Mouse (Mus musculus): Measurements from ENCODE around the gene Tnfrsf8. TPM values are rescaled to one million over a fixed set of nuclear protein-coding genes. Genes with fewer than 3 reads are reported as not detected.

Gene Tnfrsf8
- polyA plus RNA-seq, 1 experiment = 0.68 TPM

- 55% methylated on average over 6 of the region's 6 CpGs for WGBS
- no peak for DNase-seq (ENCODE audit: low read depth in 1 of 2, low spot score in 2 of 2)
- Histone ChIP-seq H3K4me1 (ENCODE audit: control insufficient read depth, insufficient read depth, insufficient read length) (no peaks in the 10 kb centered on the region), H3K36me3 (ENCODE audit: control insufficient read depth, insufficient read depth, low read length) (no peaks in the 10 kb centered on the region), H3K27me3 (ENCODE audit: control insufficient read depth, insufficient read depth, low read length) (no peaks in the 10 kb centered on the region), H3K4me3 (ENCODE audit: extremely low read depth, insufficient read depth, insufficient read length) (no peak overlapping the region), H3K27ac (ENCODE audit: insufficient read depth, low read length) (no peak overlapping the region)
- TF ChIP-seq POLR2A (IDR thresholded peaks at IDR 0.05; ENCODE audit: low read depth, low read length) (no peak), CTCF (IDR thresholded peaks at IDR 0.05; ENCODE audit: extremely low read depth, insufficient read depth, insufficient read length, insufficient replicate concordance) (no peak)
Measured at GRCm38 (mm10) chr4:145341879-145342809, 27.2 kb upstream of the Tnfrsf8 start.

GRCm38 (mm10) chr4:145337906-145338858, 23.2 kb upstream of the Tnfrsf8 start:
- 85% methylated on average over 9 of the region's 9 CpGs for WGBS
- TF ChIP-seq POLR2A (IDR thresholded peaks at IDR 0.05; ENCODE audit: low read depth, low read length) = no peak
- TF ChIP-seq CTCF (IDR thresholded peaks at IDR 0.05; ENCODE audit: extremely low read depth, insufficient read depth, insufficient read length, insufficient replicate concordance) = no peak
- no peaks in the 10 kb centered on the region for H3K27me3 ChIP-seq (ENCODE audit: control insufficient read depth, insufficient read depth, low read length)
- H3K27ac ChIP-seq (ENCODE audit: insufficient read depth, low read length) = no peak overlapping the region
- H3K36me3 ChIP-seq (ENCODE audit: control insufficient read depth, insufficient read depth, low read length) = no peaks in the 10 kb centered on the region
- no peak overlapping the region for H3K4me3 ChIP-seq (ENCODE audit: extremely low read depth, insufficient read depth, insufficient read length)
- no peak for DNase-seq (ENCODE audit: low read depth in 1 of 2, low spot score in 2 of 2)
- H3K4me1 ChIP-seq (ENCODE audit: control insufficient read depth, insufficient read depth, insufficient read length) = no peaks in the 10 kb centered on the region

GRCm38 (mm10) chr4:145336587-145336986, 21.6 kb upstream of the Tnfrsf8 start:
- Histone ChIP-seq H3K4me3 (ENCODE audit: extremely low read depth, insufficient read depth, insufficient read length) (no peak overlapping the region), H3K36me3 (ENCODE audit: control insufficient read depth, insufficient read depth, low read length) (no peaks in the 10 kb centered on the region), H3K4me1 (ENCODE audit: control insufficient read depth, insufficient read depth, insufficient read length) (no peaks in the 10 kb centered on the region), H3K27ac (ENCODE audit: insufficient read depth, low read length) (no peak overlapping the region), H3K27me3 (ENCODE audit: control insufficient read depth, insufficient read depth, low read length) (no peaks in the 10 kb centered on the region)
- TF ChIP-seq CTCF (IDR thresholded peaks at IDR 0.05; ENCODE audit: extremely low read depth, insufficient read depth, insufficient read length, insufficient replicate concordance) (no peak), POLR2A (IDR thresholded peaks at IDR 0.05; ENCODE audit: low read depth, low read length) (no peak)
- WGBS = 87% methylated on average over 5 of the region's 5 CpGs
- DNase-seq (ENCODE audit: low read depth in 1 of 2, low spot score in 2 of 2) = no peak

GRCm38 (mm10) chr4:145336019-145336418, 21.1 kb upstream of the Tnfrsf8 start:
- DNase-seq (ENCODE audit: low read depth in 1 of 2, low spot score in 2 of 2) = no peak
- no peak for TF ChIP-seq CTCF (IDR thresholded peaks at IDR 0.05; ENCODE audit: extremely low read depth, insufficient read depth, insufficient read length, insufficient replicate concordance)
- TF ChIP-seq POLR2A (IDR thresholded peaks at IDR 0.05; ENCODE audit: low read depth, low read length) = no peak
- Histone ChIP-seq H3K27ac (ENCODE audit: insufficient read depth, low read length) (no peak overlapping the region), H3K36me3 (ENCODE audit: control insufficient read depth, insufficient read depth, low read length) (no peaks in the 10 kb centered on the region), H3K4me1 (ENCODE audit: control insufficient read depth, insufficient read depth, insufficient read length) (no peaks in the 10 kb centered on the region), H3K4me3 (ENCODE audit: extremely low read depth, insufficient read depth, insufficient read length) (no peak overlapping the region), H3K27me3 (ENCODE audit: control insufficient read depth, insufficient read depth, low read length) (no peaks in the 10 kb centered on the region)
- 59% methylated on average over 1 of the region's 1 CpGs for WGBS

GRCm38 (mm10) chr4:145323631-145324030, 8.7 kb upstream of the Tnfrsf8 start:
- Histone ChIP-seq H3K27ac (ENCODE audit: insufficient read depth, low read length) (no peak overlapping the region), H3K4me1 (ENCODE audit: control insufficient read depth, insufficient read depth, insufficient read length) (no peaks in the 10 kb centered on the region), H3K36me3 (ENCODE audit: control insufficient read depth, insufficient read depth, low read length) (no peaks in the 10 kb centered on the region), H3K27me3 (ENCODE audit: control insufficient read depth, insufficient read depth, low read length) (no peaks in the 10 kb centered on the region), H3K4me3 (ENCODE audit: extremely low read depth, insufficient read depth, insufficient read length) (no peak overlapping the region)
- TF ChIP-seq POLR2A (IDR thresholded peaks at IDR 0.05; ENCODE audit: low read depth, low read length) = no peak
- TF ChIP-seq CTCF (IDR thresholded peaks at IDR 0.05; ENCODE audit: extremely low read depth, insufficient read depth, insufficient read length, insufficient replicate concordance) = no peak
- DNase-seq (ENCODE audit: low read depth in 1 of 2, low spot score in 2 of 2) = no peak
- 52% methylated on average over 3 of the region's 3 CpGs for WGBS

- DNase-seq (ENCODE audit: low read depth in 1 of 2, low spot score in 2 of 2) = no peak
- 80% methylated on average over 8 of the region's 8 CpGs for WGBS
Measured at GRCm38 (mm10) chr4:145322995-145323627, 8.1 kb upstream of the Tnfrsf8 start.

More at GRCm38 (mm10) chr4:145322995-145323627, 8.1 kb upstream of the Tnfrsf8 start:
- Histone ChIP-seq H3K27ac (ENCODE audit: insufficient read depth, low read length) (no peak overlapping the region), H3K27me3 (ENCODE audit: control insufficient read depth, insufficient read depth, low read length) (no peaks in the 10 kb centered on the region), H3K4me1 (ENCODE audit: control insufficient read depth, insufficient read depth, insufficient read length) (no peaks in the 10 kb centered on the region), H3K4me3 (ENCODE audit: extremely low read depth, insufficient read depth, insufficient read length) (no peak overlapping the region), H3K36me3 (ENCODE audit: control insufficient read depth, insufficient read depth, low read length) (no peaks in the 10 kb centered on the region)
- TF ChIP-seq POLR2A (IDR thresholded peaks at IDR 0.05; ENCODE audit: low read depth, low read length) (no peak), CTCF (IDR thresholded peaks at IDR 0.05; ENCODE audit: extremely low read depth, insufficient read depth, insufficient read length, insufficient replicate concordance) (no peak)
